Mouse (Mus musculus) NIH3T3 (cell line): ENCODE data around the gene Dio3.

ENCODE experiments used
- DNase-seq: peaks from one replicate; pipeline ENCODE4 v3.0.0-alpha.2; 2012; ENCODE audit warnings: low read depth

The Dio3 gene

DNA sequence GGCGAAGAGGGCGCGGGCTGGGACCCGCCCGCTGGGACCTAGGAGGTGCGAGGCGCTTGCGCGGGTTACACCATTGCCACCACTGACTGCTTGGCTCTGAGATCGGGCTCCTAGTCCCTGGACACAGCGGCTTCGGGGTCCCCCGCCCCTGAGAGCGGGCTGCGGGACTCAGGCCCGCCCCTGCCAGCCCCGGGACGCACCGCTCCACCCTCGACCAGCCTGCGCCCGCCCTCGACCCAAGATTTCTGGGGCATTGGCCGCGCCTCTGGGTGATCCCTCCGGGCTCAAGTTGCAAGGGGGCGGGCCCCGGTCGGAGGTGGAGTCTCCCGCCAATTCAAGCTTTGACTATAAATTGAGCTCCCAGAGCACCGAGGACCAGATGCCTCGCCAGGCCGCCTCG is at the start of gene Dio3:
Dio3 (plus strand) TSS at position 216 of the 400 bp plus-strand sequence.
- DNase-seq, result no peak

DNA sequence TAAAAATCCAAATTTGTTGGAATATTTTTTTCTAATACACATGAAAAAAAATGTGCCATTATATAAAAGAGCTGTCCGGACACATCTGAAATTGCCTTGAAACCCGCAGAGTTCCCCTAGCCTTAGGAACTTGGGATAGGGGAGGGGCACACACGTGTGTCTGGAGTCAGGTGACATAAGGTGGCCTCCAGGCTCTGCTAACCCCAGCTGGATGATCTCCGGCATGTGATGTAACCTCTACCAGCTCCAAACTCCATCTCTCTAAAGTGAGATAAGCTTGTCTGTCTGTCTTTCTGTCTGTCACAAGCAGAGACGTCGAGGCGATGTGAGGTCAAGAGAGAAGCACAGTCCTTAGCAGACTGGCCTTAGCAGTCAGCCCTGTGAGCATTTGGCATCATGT is 48.6 kb upstream of the Dio3 start:
- DNase-seq, result no peak

DNA sequence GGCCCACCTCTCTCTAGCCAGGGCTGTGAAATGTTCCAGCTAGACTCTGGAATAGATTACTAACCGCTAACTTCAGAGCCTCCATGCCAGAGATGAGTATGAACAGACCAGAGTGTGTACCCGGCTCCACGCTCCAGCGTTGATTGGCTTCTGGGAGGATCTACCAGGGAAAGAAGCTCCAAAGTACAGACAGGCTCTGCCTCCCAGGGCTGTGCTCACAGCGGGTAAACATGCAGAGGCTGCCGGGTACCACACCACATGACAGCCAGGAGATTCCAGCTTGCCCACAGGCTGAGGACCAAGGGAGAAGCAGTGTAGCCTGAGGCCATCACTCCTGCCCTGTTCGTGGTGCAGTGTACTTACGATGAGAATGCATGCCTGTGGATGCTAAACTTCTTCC is 48.1 kb upstream of the Dio3 start:
- peak; percentile 32 for DNase-seq

DNA sequence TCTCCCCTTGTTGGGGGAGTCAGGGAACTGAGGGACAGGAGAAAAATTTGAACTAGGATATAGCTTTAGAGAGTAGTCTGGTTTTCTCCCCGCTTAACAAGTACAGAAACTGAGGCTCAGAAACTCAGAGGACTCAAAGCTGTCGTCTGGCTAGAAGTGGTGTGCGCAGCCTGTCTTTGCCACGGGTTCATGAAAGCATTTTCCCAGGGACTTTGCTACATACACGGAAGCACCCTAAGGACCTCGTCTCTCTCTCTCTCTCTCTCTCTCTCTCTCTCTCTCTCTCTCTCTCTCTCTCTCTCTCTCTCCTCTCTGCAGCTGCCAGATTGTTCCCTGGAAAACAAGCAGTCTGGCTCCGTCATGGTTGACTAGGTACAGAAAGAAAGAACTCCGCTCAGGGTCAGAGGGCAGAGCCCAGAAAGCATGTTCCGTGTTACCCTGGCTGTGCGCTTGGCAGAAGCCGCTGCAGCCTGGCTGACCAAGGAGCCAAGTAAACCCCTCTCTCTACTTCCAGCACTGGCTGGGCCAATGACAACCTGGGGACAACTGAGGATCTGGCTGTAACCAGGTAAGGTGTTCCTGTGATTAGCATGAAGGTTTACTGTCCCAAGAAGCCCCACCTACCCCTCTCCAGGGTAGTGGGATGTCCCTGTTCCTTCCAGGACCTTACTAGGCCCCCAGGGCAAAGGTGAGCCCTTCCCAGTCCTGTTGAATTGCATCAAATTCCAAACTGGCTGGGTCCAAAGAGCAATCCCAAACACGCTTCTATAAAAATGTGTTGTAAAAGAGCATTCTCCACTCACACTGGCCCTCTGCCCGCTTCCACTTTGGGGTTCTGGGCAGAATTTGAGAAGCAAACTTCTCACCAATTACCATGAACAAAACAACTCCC is 46.9 kb upstream of the Dio3 start:
- DNase-seq, result peak; percentile 55

DNA sequence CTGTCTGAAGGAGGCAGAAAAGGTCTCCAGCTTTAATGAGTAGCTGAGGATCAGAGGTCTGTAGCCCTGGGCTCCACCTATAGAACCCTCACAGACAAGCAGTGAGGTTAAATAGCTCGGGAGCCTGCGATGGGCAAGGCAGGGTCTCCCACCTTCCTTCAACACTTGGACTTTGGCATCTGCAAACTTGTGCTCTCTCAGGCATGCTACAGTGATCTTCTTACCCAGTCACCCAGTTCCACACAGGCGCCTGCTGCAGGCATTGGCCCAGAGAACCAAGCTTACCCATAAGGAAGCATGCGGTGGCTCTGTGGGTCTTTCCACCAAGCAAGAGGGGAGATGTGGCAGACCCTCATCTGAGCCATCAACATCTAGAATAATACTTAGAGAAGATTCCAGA is 43.0 kb upstream of the Dio3 start:
- DNase-seq, result no peak

DNA sequence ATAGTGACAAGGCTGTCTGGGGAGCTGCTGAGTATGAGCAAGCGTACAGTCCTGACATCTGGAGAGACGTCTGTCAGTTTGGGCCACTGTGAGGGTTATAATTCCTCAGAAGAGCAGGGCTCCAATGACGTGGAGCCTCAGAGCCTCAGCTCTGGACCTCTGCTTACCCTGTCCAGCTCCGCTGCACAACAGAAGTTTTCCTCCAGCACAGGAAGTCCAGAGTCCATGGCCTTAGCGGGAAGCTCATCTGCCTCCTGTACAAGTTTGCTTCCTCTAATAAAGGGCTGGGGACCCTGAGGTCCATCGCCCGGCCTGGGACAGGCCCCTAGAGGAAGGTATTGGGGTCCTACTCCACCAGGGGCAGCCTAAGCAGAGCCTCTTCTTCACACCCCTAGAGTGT is 41.8 kb upstream of the Dio3 start:
- no peak for DNase-seq

DNA sequence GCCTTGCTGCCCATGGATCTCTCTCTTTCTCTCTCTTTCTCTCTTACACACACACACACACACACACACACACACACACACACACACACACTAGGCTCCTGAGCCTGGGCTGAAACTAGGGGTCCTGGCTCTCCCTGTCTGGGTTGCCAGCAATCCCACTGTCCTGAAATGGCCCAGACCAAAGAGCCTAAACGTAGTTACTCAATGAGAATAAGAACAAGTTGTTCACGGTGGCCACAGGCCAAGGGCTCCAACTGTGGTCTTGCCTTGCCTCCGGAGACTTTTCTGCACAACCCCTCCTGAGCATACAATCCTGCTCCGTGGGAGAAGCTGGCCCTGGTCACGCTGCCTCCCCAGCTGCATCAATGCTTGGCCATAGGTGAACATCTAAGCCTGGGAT is 39.5 kb upstream of the Dio3 start:
- peak; percentile 25 for DNase-seq

DNA sequence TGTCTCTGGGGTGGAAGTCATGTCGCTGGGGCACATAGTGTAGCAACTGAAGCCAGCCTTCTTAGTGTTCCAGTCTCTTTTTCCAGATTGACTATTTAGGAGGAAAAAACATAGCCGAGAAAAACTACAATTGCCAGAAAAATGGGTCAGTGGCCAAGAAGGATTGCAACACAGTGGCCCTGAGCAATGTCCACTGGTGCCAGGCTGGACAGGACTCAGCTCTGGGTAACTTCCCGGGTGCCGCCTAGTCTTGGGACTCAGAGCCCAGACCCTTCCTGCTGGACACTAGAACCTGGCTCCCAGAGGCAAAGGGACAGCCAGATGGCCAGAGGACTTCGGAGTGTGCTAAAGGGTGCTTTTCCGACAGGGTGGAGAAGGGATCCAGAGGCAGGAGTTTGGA is 34.3 kb upstream of the Dio3 start:
- DNase-seq, result peak; percentile 81

DNA sequence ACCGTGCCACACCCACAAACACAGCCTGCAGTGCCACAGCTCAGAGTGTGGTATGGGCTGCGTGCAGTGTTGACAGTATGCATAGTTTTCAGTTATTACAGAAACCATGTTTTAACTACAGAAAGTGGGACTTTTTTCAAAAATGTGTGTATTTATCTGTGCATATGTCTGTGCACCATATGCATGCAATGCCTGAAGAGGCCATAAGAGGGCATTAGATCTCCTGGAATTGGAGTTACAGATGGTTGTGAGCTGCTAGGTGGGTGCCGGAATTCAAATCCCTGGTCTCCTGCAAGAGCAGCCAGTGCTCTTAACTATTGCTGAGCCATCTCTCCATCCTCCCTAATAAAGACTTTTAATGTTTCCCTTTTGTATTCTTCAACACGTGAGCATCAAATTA is 33.4 kb upstream of the Dio3 start:
- DNase-seq, result no peak

DNA sequence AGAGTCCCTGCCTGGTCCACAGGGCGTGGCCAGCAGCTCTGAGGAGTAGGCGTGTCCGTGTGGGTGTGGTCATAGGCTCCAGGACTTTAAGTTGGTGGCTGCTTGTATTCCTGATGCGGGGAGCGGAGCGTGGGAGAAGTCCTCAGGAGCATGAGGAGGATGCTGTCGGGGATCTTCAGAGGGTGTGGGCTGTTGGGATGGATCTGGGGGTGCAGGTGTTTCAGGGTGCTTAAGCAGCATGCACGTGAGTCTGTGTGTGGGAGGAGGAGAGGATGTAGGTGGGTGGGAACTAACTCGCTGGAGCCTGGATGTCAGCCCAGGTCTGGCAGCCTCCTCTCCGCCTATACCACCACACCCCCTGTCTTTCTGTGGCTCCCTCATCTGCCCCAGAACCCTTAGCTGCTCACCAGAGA is 26.7 kb upstream of the Dio3 start:
- peak; percentile 54 for DNase-seq

DNA sequence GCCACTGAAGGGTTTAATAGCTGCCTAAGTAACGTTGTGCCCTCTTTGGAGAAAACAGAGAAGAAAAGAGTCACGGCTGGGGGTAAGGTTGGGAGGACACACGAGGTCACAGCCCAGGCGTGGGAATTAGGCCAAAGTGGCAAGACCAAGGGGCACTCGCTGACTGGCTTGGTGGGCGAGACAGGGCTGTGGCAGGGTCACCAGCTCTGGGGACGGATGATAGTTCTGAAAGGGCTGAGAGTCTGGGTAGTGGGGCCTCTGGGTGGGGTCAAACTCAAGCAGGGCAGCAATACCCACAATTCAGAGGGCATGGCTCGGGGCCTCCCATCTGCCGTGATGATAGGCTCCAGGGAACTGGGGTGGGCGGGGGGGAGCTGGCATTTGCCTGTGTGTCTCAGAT is 23.1 kb upstream of the Dio3 start:
- DNase-seq, result no peak

DNA sequence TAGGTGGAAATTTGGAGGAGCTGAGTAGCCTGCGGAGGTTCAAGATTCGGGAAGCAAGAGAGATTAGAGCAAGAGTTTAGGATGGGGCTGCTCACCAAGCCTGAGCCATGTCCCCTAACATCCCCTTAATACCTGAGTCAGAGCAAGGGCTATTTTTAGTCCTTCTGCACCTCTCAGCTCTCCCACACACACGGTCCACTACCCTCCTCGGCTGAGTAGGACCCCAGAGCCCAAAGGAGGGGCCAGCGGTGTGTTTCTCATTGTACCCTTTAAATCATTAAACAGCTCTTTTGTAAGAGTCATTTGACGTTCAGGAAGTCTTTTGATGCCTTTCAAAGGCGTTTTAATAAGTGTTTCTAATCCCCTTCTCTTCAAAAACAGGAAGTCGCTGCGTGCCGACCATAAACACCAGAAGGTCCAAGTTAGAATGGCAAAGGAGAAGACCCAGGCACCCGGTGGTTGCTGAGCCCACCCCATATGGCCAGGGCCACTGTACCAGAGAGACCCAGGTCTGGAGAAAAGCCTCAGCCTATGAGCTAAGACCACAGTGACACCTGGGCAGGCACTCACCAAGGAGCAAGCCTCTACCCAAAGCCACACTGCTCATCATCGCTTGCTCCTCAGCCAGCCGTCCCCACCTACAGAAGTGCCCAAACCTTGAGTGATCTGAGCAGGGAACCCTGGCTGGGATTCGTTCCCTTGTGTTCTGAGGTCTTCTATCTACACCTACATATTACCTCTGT is 22.2 kb upstream of the Dio3 start:
- no peak for DNase-seq

DNA sequence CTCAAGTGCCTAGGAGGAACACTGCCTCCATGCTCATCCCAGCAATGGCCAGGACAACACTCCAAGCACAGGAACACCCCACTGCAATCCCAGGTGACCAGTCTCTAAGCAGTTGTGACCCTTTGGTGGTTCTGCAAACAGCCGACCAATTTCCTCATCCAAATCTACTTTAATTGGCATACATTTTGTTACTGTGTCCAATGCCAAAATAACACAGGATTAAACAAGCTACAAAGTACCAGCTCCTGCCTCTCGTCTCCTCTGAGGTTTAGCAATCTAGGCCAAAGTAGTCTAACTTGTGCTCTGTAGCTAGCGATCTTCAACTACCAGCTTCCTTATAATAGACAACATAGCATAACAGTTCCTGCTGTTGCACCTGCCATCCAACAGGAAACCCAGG is 10.6 kb upstream of the Dio3 start:
- no peak for DNase-seq

DNA sequence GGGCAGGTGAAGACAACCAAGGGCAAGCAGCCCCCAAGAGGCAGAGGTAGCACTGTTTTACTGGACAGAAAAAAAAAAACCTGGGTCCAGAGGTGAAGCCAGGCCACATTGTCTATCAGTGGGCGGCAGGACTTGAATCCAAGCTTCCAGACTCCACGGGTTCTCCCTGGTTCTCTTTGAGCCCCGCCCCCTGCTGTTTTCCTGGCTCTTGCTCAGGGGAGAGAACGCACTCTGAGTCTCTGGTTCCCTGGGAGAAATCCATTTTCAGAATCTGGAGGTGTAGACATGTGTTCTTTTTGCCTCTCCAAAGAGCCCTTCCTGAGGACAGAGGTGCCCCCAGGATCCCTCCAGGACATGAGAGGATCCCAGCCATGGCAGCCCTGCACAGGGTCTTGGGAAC is 9.2 kb upstream of the Dio3 start:
- DNase-seq, result no peak

DNA sequence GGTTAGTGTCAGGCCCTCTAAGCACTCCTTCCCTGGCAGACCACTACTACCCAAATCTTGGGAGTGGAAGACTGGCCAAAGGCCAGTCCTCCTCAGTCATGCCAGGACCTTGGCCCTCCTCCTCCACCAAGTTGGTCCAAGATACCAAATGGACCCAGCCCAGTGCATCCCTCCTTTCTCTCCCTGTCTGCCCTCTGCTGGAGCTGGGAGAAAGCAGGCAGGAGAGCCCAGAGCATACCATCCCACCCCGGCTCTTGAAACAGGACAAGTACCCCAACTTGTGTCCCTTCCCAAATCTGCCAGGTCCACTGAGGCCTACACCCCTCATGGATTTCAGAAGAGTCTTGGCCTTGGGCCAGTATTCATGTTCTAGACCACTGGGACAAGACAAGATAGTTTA is 2.8 kb upstream of the Dio3 start:
- DNase-seq, result no peak

DNA sequence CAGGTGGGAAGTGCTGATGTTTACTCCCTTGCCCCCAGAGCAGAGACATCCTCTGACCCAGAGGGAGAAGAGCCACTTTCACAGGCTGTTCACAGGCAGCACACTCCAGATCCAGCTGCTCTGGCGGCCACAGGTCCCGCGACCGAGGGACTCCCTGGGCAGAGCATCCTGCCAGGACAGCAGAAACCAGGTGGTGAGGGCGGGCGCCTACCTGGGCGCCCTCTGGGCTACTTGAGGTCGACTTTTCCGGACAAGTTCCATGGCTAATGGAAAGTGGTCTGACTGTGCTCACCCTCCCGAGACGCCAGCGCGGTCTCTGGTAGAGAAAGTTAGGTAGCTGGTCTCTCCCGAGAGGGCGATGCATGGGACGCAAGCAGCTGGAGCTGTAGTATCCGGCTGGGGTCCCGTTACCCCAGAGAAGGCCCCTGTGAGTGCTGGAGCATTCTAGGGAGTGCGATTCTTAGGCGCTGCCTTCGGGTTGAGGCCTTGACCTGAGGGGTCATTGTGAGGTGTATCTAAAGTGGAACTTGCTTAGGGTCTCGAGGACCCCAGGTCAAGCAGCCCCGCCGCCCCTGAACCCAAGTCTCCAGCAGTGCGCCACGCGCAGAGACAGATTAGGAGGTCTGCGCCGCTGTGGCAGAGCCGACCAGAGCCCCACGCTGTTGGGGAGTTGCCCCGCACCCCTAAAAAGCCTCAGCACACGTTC is 1.5 kb upstream of the Dio3 start:
- no peak for DNase-seq

DNA sequence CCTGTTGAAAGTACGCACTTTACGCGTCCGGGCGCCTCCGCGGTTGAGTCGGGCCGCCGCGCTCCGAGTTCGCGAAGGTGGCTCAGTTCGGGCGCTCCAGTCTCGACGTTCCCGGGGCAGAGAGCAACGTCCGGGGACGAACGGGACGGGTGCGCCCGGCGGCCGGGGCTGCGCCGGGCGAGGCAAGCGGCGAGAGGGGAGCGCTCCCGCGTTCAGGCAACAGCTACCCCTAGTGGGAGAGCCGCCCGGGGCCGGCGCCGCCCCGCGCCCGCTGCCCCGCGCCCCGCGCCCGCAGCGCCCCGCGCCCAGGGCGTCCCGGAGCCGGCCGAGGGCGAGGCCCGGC is 932 bp upstream of the Dio3 start:
- no peak for DNase-seq

DNA sequence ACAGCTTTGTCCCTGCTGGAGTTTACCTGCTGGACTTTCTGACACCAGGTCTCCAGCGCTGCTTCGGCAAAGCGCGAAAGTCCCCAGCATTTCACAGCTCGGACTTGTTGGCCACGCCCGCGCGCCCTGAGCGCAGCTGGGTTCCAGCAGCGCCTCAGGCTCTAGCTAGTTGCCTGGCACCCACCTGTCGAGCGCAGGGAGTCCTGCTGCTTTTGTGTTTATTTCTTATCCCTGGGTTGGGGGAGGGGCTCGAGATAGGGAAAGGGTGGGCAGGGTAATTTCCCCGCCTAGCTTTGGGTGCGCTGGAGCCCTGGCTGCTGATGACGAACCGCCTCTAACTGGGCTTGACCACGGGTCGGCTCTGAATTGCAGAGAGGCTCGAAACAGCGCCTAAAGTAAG is 1.5 kb downstream of the Dio3 start:
- DNase-seq, result no peak

DNA sequence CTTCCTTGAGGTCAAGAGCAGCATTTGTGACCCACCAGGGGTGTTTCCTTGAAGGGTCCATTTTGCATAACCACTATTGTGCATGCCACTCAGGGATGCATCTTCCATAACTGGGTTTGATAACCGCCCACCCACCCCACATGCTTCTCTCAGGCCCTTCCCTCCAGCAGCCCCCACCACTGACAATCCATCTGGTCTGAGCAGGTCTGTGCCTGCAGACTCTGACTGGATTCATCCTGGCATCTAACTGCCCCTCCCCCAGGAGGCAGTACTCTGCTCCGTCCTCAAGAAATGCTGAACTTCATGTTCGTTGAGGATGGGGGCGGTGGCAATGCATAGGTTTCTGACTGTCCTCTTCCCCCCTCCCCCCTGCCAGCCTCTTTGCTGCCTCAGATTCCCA is 4.9 kb downstream of the Dio3 start:
- no peak for DNase-seq

DNA sequence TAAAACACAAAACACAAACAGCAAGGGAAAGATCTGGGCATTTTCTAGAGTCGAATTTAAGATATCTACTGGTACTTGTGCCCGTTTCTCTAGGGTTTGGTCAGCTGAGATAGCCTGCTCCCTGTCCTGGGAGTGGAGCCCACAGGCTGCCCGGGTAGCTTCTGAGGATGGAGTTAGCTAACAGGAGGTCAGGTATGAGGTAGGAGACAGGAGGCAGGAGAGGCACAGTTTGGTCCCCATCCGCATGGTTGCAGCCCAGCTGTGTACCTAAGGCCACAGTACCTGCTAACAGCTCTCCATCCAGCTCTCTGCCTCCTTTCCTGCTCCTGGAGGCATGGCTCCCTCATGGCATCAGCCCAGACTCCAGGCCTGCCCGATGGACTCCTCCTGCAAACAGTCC is 13.9 kb downstream of the Dio3 start:
- no peak for DNase-seq

DNA sequence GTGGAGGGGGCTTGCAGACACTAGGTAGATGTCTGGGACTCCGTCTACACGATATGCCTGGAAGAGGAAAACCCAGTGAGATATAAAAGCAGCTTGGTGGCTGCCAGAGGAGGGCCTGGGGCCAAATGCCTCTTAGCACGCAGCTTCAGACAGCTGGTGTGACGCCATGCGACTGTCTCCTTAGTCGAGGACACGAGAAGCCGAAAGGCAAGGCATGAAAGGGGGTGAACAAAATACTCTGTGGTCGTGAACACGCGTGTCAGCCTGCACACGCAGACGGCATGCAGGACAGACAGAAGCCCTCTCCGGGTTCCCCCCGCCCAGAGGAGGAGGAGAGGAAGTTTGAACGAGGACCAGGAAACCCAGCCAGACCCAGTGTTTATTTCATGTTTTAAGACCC is 16.0 kb downstream of the Dio3 start:
- DNase-seq, result no peak

DNA sequence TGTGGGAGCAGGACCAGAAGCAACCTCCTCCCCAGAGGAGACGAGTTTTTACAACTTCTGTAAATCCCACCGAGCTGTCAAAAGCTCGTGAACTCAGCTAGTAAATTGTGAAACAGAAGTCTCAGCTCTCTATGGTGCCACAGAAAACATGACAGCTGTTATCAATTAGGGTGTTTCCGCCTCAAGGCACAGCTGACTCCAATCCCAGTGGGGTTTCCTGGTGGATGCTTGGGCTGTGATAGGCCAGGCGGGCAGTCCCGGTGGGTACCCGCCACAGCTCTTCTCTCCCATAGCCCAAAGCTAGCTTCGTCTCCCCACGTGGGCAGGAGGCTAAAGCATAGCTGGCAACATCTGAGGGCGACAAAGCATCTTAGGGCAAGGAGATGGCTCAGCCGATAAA is 19.8 kb downstream of the Dio3 start:
- peak; percentile 71 for DNase-seq

DNA sequence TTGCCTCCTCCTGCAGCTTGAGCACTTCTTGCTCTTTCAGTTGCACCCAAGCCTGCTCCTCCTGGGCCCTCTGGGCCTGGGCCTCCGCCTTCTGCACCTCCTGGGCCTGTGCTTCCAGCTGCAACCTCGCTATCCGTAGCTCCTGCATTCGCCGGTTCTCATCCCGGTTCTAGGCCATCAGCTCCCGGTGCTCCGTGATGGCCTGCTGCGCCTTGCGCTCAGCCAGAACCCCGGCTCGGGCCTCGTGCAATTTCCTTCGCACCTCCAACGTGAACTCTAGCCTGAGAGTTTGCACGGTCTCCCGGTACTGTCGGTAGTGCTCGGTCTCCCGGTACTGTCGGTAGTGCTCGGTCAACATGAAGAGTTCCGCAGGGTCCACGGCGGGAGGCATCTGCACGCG is 40.8 kb downstream of the Dio3 start:
- no peak for DNase-seq
